Mouse (Mus musculus): Measurements from ENCODE around the gene Msrb1. TPM values are rescaled to one million over a fixed set of nuclear protein-coding genes. Genes with fewer than 3 reads are reported as not detected.

Msrb1 gene
- polyA plus RNA-seq, 1 experiment: 223 TPM

DNA sequence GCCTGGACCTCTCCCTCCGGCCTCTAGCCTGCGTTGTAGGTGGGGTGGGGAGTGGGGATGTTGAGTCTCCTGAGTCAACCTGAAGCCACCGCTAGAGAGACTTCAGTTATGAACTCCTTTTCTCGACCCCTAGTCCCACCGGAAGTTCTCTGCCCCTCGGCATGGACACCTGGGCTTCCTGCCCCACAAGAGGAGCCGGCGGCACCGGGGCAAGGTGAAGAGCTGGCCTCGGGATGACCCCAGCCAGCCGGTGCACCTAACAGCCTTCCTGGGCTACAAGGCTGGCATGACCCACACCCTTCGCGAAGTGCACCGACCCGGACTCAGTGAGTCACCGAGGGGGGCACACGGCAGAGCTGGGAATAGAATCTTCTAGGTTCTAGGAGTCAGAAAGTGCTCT, 8.3 kb upstream of the Msrb1 start:
- Histone ChIP-seq H3K4me3 (ENCODE audit: insufficient read depth, low read length) (no peak overlapping the region), H3K27ac (ENCODE audit: insufficient read depth, low read depth, low read length) (no peak overlapping the region), H3K4me1 (ENCODE audit: control insufficient read depth, insufficient read depth, low read length) (peaks cover 8% of the 10 kb centered on the region)
- TF ChIP-seq POLR2A (IDR thresholded peaks at IDR 0.05; ENCODE audit: borderline replicate concordance, low read depth, low read length) (no peak), CTCF (IDR thresholded peaks at IDR 0.05; ENCODE audit: low read depth, low read length) (no peak)

DNA sequence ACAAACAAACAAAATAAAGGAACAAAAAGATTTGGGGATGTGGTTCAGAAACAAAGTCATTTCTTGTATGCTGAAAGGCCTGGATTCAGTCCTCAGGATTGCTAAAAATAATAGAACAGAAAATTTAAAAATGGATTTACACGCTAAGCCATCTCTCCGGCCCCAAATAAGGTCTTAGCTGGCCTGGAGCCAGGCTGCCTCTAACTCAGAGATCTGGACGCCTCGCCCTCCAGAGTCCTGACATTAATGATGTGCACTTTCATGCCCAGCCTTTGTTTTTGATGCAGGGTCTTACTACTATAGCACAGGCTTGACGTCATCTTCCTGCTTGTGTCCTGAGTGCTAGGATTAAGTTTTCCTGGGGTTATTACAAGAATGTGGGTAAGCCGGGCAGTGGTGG, 7.4 kb upstream of the Msrb1 start:
- no peak overlapping the region for H3K27ac ChIP-seq (ENCODE audit: insufficient read depth, low read depth, low read length)
- no peak overlapping the region for H3K4me3 ChIP-seq (ENCODE audit: insufficient read depth, low read length)
- peaks cover 11% of the 10 kb centered on the region for H3K4me1 ChIP-seq (ENCODE audit: control insufficient read depth, insufficient read depth, low read length)
- TF ChIP-seq POLR2A (IDR thresholded peaks at IDR 0.05; ENCODE audit: borderline replicate concordance, low read depth, low read length) (no peak), CTCF (IDR thresholded peaks at IDR 0.05; ENCODE audit: low read depth, low read length) (no peak)

DNA sequence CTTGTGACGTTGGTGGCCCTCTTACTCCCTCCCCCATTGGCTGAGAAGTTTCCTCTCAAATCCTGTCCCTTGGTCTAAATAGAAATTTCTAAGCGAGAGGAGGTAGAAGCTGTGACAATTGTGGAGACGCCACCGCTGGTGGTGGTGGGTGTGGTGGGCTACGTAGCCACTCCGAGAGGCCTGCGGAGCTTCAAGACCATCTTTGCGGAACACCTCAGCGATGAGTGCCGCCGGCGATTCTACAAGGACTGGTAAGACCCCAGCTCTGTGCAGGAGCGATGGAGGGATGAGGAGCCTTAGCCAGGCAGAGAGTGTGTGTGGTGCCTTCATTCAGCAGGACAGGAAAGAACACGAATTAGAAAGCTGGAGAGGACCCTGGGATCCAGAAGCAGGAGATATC, 5.7 kb upstream of the Msrb1 start:
- TF ChIP-seq POLR2A (IDR thresholded peaks at IDR 0.05; ENCODE audit: borderline replicate concordance, low read depth, low read length) (no peak), CTCF (IDR thresholded peaks at IDR 0.05; ENCODE audit: low read depth, low read length) (no peak)
- H3K4me3 ChIP-seq (ENCODE audit: insufficient read depth, low read length): no peak overlapping the region
- H3K4me1 ChIP-seq (ENCODE audit: control insufficient read depth, insufficient read depth, low read length): peaks cover 18% of the 10 kb centered on the region
- no peak overlapping the region for H3K27ac ChIP-seq (ENCODE audit: insufficient read depth, low read depth, low read length)

DNA sequence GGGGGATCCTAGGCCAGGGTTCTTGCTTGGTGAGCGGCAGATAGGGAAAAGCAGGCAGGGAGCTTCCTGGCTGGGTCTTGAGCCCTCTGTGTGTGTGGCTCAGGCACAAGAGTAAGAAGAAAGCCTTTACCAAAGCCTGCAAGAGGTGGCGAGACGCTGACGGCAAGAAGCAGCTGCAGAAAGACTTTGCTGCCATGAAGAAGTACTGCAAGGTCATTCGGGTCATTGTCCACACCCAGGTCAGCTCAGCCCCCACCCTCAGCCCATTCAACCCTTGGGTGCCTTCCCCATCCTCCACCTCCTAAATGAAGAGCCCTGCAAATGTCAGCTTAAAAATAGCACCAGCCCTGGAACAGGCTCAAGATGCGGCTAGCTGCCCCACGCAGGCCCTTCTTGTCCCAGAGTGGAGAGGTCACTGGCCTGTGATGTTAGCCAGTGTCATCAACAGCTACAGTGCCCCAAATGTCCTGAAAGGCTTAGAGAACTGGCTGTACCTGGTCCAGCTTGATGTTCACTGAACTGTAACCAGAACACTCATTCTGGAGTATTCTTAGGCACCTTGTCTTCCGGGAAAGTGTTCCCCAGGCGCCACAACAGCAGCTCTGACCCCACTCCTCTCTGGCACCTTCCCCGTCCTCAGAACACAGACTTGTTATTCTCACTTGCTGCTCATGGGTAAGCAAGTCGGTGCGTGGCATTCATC, 4.1 kb upstream of the Msrb1 start:
- TF ChIP-seq CTCF (IDR thresholded peaks at IDR 0.05; ENCODE audit: low read depth, low read length) (no peak), POLR2A (IDR thresholded peaks at IDR 0.05; ENCODE audit: borderline replicate concordance, low read depth, low read length) (no peak)
- no peak overlapping the region for H3K4me3 ChIP-seq (ENCODE audit: insufficient read depth, low read length)
- peaks cover 21% of the 10 kb centered on the region for H3K4me1 ChIP-seq (ENCODE audit: control insufficient read depth, insufficient read depth, low read length)
- no peak overlapping the region for H3K27ac ChIP-seq (ENCODE audit: insufficient read depth, low read depth, low read length)

DNA sequence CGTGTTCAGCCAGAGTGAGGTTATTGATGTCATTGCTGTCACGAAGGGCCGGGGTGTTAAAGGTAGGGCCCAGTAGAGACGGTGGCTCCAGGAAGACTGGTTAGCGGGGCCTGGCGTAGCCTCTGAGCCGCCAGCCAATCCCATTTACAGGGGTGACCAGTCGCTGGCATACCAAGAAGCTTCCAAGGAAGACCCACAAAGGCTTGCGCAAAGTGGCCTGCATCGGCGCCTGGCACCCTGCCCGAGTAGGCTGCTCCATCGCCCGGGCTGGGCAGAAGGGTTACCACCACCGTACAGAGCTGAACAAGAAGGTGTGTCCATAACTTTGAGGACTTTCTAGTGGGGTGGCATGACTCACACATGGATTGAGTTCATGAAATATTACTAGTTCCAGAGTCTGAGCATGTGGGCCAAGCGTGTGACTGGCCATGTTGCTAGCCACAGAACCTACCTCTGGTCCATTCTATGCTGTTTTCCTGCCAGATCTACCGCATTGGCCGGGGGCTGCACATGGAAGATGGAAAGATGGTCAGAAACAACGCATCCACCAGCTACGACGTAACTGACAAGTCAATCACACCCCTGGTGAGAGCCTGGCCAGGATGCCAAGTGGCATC, 2.9 kb upstream of the Msrb1 start:
- Histone ChIP-seq H3K4me1 (ENCODE audit: control insufficient read depth, insufficient read depth, low read length) (peaks cover 29% of the 10 kb centered on the region), H3K4me3 (ENCODE audit: insufficient read depth, low read length) (no peak overlapping the region), H3K27ac (ENCODE audit: insufficient read depth, low read depth, low read length) (no peak overlapping the region)
- TF ChIP-seq POLR2A (IDR thresholded peaks at IDR 0.05; ENCODE audit: borderline replicate concordance, low read depth, low read length) (no peak), CTCF (IDR thresholded peaks at IDR 0.05; ENCODE audit: low read depth, low read length) (no peak)

DNA sequence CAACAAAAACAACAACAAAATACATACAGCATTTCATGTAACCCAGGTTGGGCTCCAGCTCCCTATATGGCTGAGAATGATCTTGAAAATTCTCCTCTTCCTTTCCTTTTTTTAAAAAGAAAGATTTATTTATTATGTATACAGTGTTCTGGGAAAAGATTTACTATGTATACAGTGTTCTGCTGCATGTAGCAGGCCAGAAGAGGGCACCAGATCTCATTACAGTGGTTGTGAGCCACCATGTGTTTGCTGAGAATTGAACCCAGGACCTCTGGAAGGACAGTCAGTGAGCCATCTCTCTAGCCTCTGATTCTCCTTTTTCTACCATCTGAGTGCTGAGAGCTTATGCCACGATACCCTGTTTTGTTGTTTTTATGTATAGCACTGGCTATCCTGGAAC, 1.9 kb upstream of the Msrb1 start:
- peaks cover 35% of the 10 kb centered on the region for H3K4me1 ChIP-seq (ENCODE audit: control insufficient read depth, insufficient read depth, low read length)
- no peak overlapping the region for H3K27ac ChIP-seq (ENCODE audit: insufficient read depth, low read depth, low read length)
- TF ChIP-seq CTCF (IDR thresholded peaks at IDR 0.05; ENCODE audit: low read depth, low read length) (no peak), POLR2A (IDR thresholded peaks at IDR 0.05; ENCODE audit: borderline replicate concordance, low read depth, low read length) (no peak)

DNA sequence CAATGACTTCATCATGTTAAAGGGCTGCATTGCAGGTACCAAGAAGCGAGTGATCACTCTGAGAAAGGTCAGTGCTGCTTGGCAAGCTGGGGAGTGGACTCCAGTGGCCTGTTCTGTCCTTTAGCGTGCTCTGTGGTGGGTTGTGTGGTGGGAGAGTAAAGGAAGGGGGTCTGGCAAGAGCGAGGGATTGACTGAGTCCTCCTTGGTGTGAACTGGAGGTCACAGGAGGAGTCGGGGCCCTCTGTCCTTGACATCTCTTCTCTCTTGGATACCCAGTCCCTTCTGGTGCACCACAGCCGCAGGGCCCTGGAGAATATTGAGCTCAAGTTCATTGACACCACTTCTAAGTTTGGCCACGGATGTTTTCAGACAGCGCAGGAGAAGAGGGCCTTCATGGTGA, 996 bp upstream of the Msrb1 start:
- Histone ChIP-seq H3K4me3 (ENCODE audit: insufficient read depth, low read length) (peak overlapping the region; percentile 54; the same call in 1 of the 2 replicates), H3K27ac (ENCODE audit: insufficient read depth, low read depth, low read length) (no peak overlapping the region), H3K4me1 (ENCODE audit: control insufficient read depth, insufficient read depth, low read length) (peaks cover 35% of the 10 kb centered on the region)
- no peak for TF ChIP-seq CTCF (IDR thresholded peaks at IDR 0.05; ENCODE audit: low read depth, low read length)

More for the DNA sequence above, 1.9 kb upstream of the Msrb1 start:
- H3K4me3 ChIP-seq (ENCODE audit: insufficient read depth, low read length): no peak overlapping the region

DNA sequence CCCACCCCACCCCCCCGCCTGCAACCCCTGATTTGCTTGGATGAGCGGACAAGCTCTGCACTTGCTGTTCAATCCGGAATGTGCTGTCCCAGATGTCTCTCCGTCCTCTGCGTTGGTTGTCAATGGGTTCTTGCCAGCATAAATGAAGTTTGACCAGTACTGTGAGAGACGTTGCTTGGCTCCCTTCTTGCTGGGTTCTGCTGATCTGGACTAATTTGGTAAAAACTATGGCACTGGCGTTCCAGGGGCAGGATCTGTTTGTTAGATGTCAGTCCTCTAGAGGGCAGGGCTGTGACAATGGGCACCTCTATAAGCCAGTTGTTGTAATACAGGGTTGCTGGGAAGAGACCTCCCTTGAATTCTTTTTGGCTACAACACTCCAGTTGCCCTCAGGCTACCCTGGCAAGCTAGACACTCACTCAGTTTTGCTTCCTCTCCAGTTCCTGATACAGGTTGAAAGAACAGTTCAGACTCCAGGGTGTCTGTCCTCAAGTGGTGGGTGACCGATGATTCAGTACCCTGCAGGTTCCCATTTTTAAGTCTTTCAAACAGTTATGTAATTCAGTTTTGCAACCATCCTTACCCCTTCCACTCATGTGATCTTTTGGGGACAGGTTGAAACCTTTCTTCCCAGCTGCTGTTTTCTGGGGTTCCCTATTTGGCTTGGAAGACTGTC, 831 bp downstream of the Msrb1 start:
- Histone ChIP-seq H3K4me1 (ENCODE audit: control insufficient read depth, insufficient read depth, low read length) (peaks cover 46% of the 10 kb centered on the region), H3K27ac (ENCODE audit: insufficient read depth, low read depth, low read length) (peak overlapping the region; percentile 57), H3K4me3 (ENCODE audit: insufficient read depth, low read length) (peak overlapping the region; percentile 78)
- TF ChIP-seq POLR2A (IDR thresholded peaks at IDR 0.05; ENCODE audit: borderline replicate concordance, low read depth, low read length) (no peak), CTCF (IDR thresholded peaks at IDR 0.05; ENCODE audit: low read depth, low read length) (peak; percentile 5; the same call in 1 of the 2 replicates)

DNA sequence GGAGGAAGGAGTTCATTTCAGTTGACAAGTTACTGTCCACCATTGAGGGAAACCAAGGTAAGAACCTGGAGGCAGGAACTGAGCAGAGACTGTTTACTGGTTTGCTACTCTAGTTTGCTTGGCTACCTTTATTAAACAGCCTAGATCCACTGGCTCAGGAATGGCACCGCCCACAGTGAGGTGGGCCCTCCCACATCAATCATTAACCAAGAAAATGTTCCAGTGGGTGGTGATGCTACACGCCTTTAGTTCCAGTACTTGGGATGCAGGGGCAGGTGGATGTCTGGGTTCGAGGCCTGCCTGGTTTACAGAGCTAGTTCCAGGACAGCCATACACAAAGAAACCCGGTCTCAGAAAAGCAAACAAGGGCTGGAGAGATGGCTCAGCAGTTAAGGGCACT, 1.8 kb downstream of the Msrb1 start:
- TF ChIP-seq POLR2A (IDR thresholded peaks at IDR 0.05; ENCODE audit: borderline replicate concordance, low read depth, low read length): no peak
- no peak for TF ChIP-seq CTCF (IDR thresholded peaks at IDR 0.05; ENCODE audit: low read depth, low read length)
- Histone ChIP-seq H3K27ac (ENCODE audit: insufficient read depth, low read depth, low read length) (peak overlapping the region; percentile 57), H3K4me1 (ENCODE audit: control insufficient read depth, insufficient read depth, low read length) (peaks cover 53% of the 10 kb centered on the region), H3K4me3 (ENCODE audit: insufficient read depth, low read length) (peak overlapping the region; percentile 78)

DNA sequence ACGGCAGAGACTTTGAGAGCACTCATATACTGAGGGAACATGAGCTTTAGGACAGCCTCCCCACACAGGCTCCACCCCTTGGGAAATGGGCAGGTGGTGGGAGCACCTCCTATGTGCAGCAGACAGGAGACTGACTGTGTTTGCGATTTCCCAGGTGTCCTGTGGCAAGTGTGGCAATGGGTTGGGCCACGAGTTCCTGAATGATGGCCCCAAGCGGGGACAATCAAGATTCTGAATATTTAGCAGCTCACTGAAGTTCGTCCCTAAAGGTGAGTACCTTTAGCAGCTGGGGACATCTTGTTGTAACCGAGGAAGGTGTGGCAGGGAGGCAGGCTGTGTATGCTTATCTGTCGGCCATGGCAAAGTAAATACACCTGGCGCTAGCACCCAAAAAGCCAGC, 3.5 kb downstream of the Msrb1 start:
- H3K4me1 ChIP-seq (ENCODE audit: control insufficient read depth, insufficient read depth, low read length): peaks cover 49% of the 10 kb centered on the region
- no peak overlapping the region for H3K27ac ChIP-seq (ENCODE audit: insufficient read depth, low read depth, low read length)
- no peak for TF ChIP-seq CTCF (IDR thresholded peaks at IDR 0.05; ENCODE audit: low read depth, low read length)
- no peak for TF ChIP-seq POLR2A (IDR thresholded peaks at IDR 0.05; ENCODE audit: borderline replicate concordance, low read depth, low read length)

More for the DNA sequence above, 3.5 kb downstream of the Msrb1 start:
- no peak overlapping the region for H3K4me3 ChIP-seq (ENCODE audit: insufficient read depth, low read length)

Measured in bone marrow macrophage, adult 2 months (primary cell).